ENCODE assay signal across 12 mouse cellular contexts in genomic region chr14:27268986-27269700, GRCm38 (mm10).
DNase-seq lines count a peak whose midpoint lies in the region; ATAC-seq lines count a peak whose summit lies in the region.
"Had no signal": no experiment of that assay in that cellular context is flagged by ENCODE, and none has a peak within 500 bp of the region (broad histone marks: within the 10 kb centered on the region; RNA-seq: fewer than 3 reads in every experiment).

No protein-coding gene starts in this region.

- ATAC-seq in forebrain, embryonic 13.5 days: no peak

- WGBS in forebrain, embryonic 13.5 days: 86% methylated on average over 16 of the region's 16 CpGs

- H3K4me3 ChIP-seq in forebrain, embryonic 13.5 days: no peak overlapping the region
- H3K4me3 ChIP-seq: heart, embryonic 15.5 days; midbrain, embryonic 12.5 days; neural tube, embryonic 13.5 days had no signal

- no peaks in the 10 kb centered on the region for H3K36me3 ChIP-seq in forebrain, embryonic 13.5 days (ENCODE audit: poor library complexity, severe bottlenecking)
- H3K36me3 ChIP-seq: heart, embryonic 15.5 days; midbrain, embryonic 12.5 days; neural tube, embryonic 13.5 days had no signal

- intact Hi-C loops in left cerebral cortex, postnatal 4 days (cut with DNase I): no loop called here

- H3K9me3 ChIP-seq in forebrain, embryonic 13.5 days (replicated peaks): no peaks in the 10 kb centered on the region
- H3K9me3 ChIP-seq: heart, embryonic 15.5 days; midbrain, embryonic 12.5 days; neural tube, embryonic 13.5 days had no signal

- no peak overlapping the region for H3K27ac ChIP-seq in forebrain, embryonic 13.5 days
- H3K27ac ChIP-seq: heart, embryonic 15.5 days; midbrain, embryonic 12.5 days; neural tube, embryonic 13.5 days had no signal

- H3K4me1 ChIP-seq in forebrain, embryonic 13.5 days: peaks cover 17% of the 10 kb centered on the region

- no peak overlapping the region for H3K9ac ChIP-seq in forebrain, embryonic 13.5 days
- H3K9ac ChIP-seq: heart, embryonic 15.5 days; midbrain, embryonic 12.5 days; neural tube, embryonic 13.5 days had no signal

- H3K27me3 ChIP-seq in forebrain, embryonic 13.5 days: no peaks in the 10 kb centered on the region
- H3K27me3 ChIP-seq: heart, embryonic 15.5 days; neural tube, embryonic 13.5 days had no signal

- peak; percentile 51 for DNase-seq in left cerebral cortex, adult 11 months (ENCODE audit: low spot score)
- no peak for DNase-seq in left cerebral cortex, postnatal 4 days
- DNase-seq in cerebellum, postnatal 25 days: peak; percentile 75 to 77
- peak; percentile 24 to 30 for DNase-seq in layer of hippocampus, postnatal 10 days (ENCODE audit: low spot score in 2 of 2)
- peak; percentile 31 for DNase-seq in right cerebral cortex, postnatal 14 days
- no peak for DNase-seq in heart, adult 18-20 months
- DNase-seq in kidney, postnatal 14 days: no peak
- DNase-seq: thymus, adult 18-20 months had no signal

- H3K4me2 ChIP-seq in forebrain, embryonic 13.5 days: no peak overlapping the region
- H3K4me2 ChIP-seq: heart, embryonic 15.5 days; midbrain, embryonic 12.5 days; neural tube, embryonic 13.5 days had no signal

Comparison
In these comparisons a context has a peak if more than half of its experiments do, and no peak if none do; other contexts are left out.
1. DNase-seq: peak in left cerebral cortex, adult 11 months (single experiment), cerebellum, postnatal 25 days (2 of 2), layer of hippocampus, postnatal 10 days (2 of 2) and right cerebral cortex, postnatal 14 days (single experiment); none in left cerebral cortex, postnatal 4 days (single experiment), heart, adult 18-20 months (0 of 2) and kidney, postnatal 14 days (single experiment).